Mouse (Mus musculus): ENCODE results near the gene Asprv1. TPM values are rescaled to one million over a fixed set of nuclear protein-coding genes. Genes with fewer than 3 reads are reported as not detected.

The Asprv1 gene
- polyA plus RNA-seq, 1 experiment from 2014 or later, result 0.92 TPM

- no peak for ATAC-seq
- H3K27me3 ChIP-seq (replicated peaks; ENCODE audit: control insufficient read depth, insufficient read depth, low read length), result no peaks in the 10 kb centered on the region
- no peak overlapping the region for H3K9ac ChIP-seq (replicated peaks; ENCODE audit: low read depth, low read length)
- no peaks in the 10 kb centered on the region for H3K9me3 ChIP-seq (ENCODE audit: control insufficient read depth, low read length)
- H3K27ac ChIP-seq (ENCODE audit: low read length), result no peak overlapping the region
- peaks cover 17% of the 10 kb centered on the region for H3K4me1 ChIP-seq (replicated peaks; ENCODE audit: control insufficient read depth, insufficient read depth, low read length)
- no peak overlapping the region for H3K4me3 ChIP-seq (replicated peaks; ENCODE audit: low read length)
- 72% methylated on average over 6 of the region's 7 CpGs for WGBS
- H3K4me2 ChIP-seq (ENCODE audit: low read length), result no peak overlapping the region
- no peaks in the 10 kb centered on the region for H3K36me3 ChIP-seq (ENCODE audit: control insufficient read depth, insufficient read depth)
Observed at GRCm38 (mm10) chr6:86588429-86588828, 39.5 kb upstream of the Asprv1 start.

GRCm38 (mm10) chr6:86593146-86593897 is 34.6 kb upstream of the Asprv1 start:
- Histone ChIP-seq H3K9me3 (ENCODE audit: control insufficient read depth, low read length) (no peaks in the 10 kb centered on the region), H3K27me3 (replicated peaks; ENCODE audit: control insufficient read depth, insufficient read depth, low read length) (no peaks in the 10 kb centered on the region), H3K36me3 (ENCODE audit: control insufficient read depth, insufficient read depth) (no peaks in the 10 kb centered on the region), H3K9ac (replicated peaks; ENCODE audit: low read depth, low read length) (no peak overlapping the region), H3K4me2 (ENCODE audit: low read length) (no peak overlapping the region), H3K4me1 (replicated peaks; ENCODE audit: control insufficient read depth, insufficient read depth, low read length) (no peaks in the 10 kb centered on the region), H3K27ac (ENCODE audit: low read length) (no peak overlapping the region), H3K4me3 (replicated peaks; ENCODE audit: low read length) (no peak overlapping the region)
- ATAC-seq, result no peak
- WGBS, result 88% methylated on average over 10 of the region's 10 CpGs

GRCm38 (mm10) chr6:86594636-86595035 is 33.3 kb upstream of the Asprv1 start:
- H3K4me1 ChIP-seq (replicated peaks; ENCODE audit: control insufficient read depth, insufficient read depth, low read length), result no peaks in the 10 kb centered on the region
- ATAC-seq, result no peak
- no peak overlapping the region for H3K4me3 ChIP-seq (replicated peaks; ENCODE audit: low read length)
- H3K27me3 ChIP-seq (replicated peaks; ENCODE audit: control insufficient read depth, insufficient read depth, low read length), result no peaks in the 10 kb centered on the region
- H3K9me3 ChIP-seq (ENCODE audit: control insufficient read depth, low read length), result no peaks in the 10 kb centered on the region
- H3K27ac ChIP-seq (ENCODE audit: low read length), result no peak overlapping the region
- no peak overlapping the region for H3K9ac ChIP-seq (replicated peaks; ENCODE audit: low read depth, low read length)
- 19% methylated on average over 9 of the region's 9 CpGs for WGBS
- peak overlapping the region; percentile 22; the same call in 1 of the 2 replicates for H3K4me2 ChIP-seq (ENCODE audit: low read length)
- H3K36me3 ChIP-seq (ENCODE audit: control insufficient read depth, insufficient read depth), result no peaks in the 10 kb centered on the region

GRCm38 (mm10) chr6:86595865-86596440 is 32.0 kb upstream of the Asprv1 start:
- Histone ChIP-seq H3K4me3 (replicated peaks; ENCODE audit: low read length) (no peak overlapping the region), H3K27ac (ENCODE audit: low read length) (no peak overlapping the region), H3K36me3 (ENCODE audit: control insufficient read depth, insufficient read depth) (no peaks in the 10 kb centered on the region), H3K9me3 (ENCODE audit: control insufficient read depth, low read length) (no peaks in the 10 kb centered on the region), H3K9ac (replicated peaks; ENCODE audit: low read depth, low read length) (no peak overlapping the region), H3K4me2 (ENCODE audit: low read length) (no peak overlapping the region), H3K4me1 (replicated peaks; ENCODE audit: control insufficient read depth, insufficient read depth, low read length) (peaks cover 6% of the 10 kb centered on the region; the same call in 1 of the 2 replicates), H3K27me3 (replicated peaks; ENCODE audit: control insufficient read depth, insufficient read depth, low read length) (no peaks in the 10 kb centered on the region)
- no peak for ATAC-seq
- 85% methylated on average over 17 of the region's 17 CpGs for WGBS

GRCm38 (mm10) chr6:86598742-86599193 is 29.2 kb upstream of the Asprv1 start:
- Histone ChIP-seq H3K4me3 (replicated peaks; ENCODE audit: low read length) (no peak overlapping the region), H3K27ac (ENCODE audit: low read length) (no peak overlapping the region), H3K27me3 (replicated peaks; ENCODE audit: control insufficient read depth, insufficient read depth, low read length) (no peaks in the 10 kb centered on the region), H3K9me3 (ENCODE audit: control insufficient read depth, low read length) (no peaks in the 10 kb centered on the region), H3K9ac (replicated peaks; ENCODE audit: low read depth, low read length) (no peak overlapping the region), H3K4me2 (ENCODE audit: low read length) (no peak overlapping the region), H3K36me3 (ENCODE audit: control insufficient read depth, insufficient read depth) (no peaks in the 10 kb centered on the region), H3K4me1 (replicated peaks; ENCODE audit: control insufficient read depth, insufficient read depth, low read length) (peaks cover 6% of the 10 kb centered on the region; the same call in 1 of the 2 replicates)
- ATAC-seq, result 0 out of 2 replicates have a peak, but pooled peaks have one; percentile 33
- 74% methylated on average over 5 of the region's 5 CpGs for WGBS

- Histone ChIP-seq H3K27me3 (replicated peaks; ENCODE audit: control insufficient read depth, insufficient read depth, low read length) (no peaks in the 10 kb centered on the region), H3K9ac (replicated peaks; ENCODE audit: low read depth, low read length) (no peak overlapping the region), H3K27ac (ENCODE audit: low read length) (no peak overlapping the region), H3K9me3 (ENCODE audit: control insufficient read depth, low read length) (no peaks in the 10 kb centered on the region), H3K4me2 (ENCODE audit: low read length) (no peak overlapping the region), H3K4me1 (replicated peaks; ENCODE audit: control insufficient read depth, insufficient read depth, low read length) (peaks cover 6% of the 10 kb centered on the region; the same call in 1 of the 2 replicates), H3K4me3 (replicated peaks; ENCODE audit: low read length) (no peak overlapping the region), H3K36me3 (ENCODE audit: control insufficient read depth, insufficient read depth) (no peaks in the 10 kb centered on the region)
- 19% methylated on average over 4 of the region's 4 CpGs for WGBS
- peak; percentile 40; the same call in 1 of the 2 replicates for ATAC-seq
Observed at GRCm38 (mm10) chr6:86599197-86599596, 28.8 kb upstream of the Asprv1 start.

- no peak overlapping the region for H3K4me2 ChIP-seq (ENCODE audit: low read length)
- WGBS, result 25% methylated on average over 6 of the region's 6 CpGs
- no peaks in the 10 kb centered on the region for H3K27me3 ChIP-seq (replicated peaks; ENCODE audit: control insufficient read depth, insufficient read depth, low read length)
- H3K9ac ChIP-seq (replicated peaks; ENCODE audit: low read depth, low read length), result no peak overlapping the region
- H3K36me3 ChIP-seq (ENCODE audit: control insufficient read depth, insufficient read depth), result no peaks in the 10 kb centered on the region
- ATAC-seq, result peak; percentile 61; the same call in 1 of the 2 replicates
- no peak overlapping the region for H3K4me3 ChIP-seq (replicated peaks; ENCODE audit: low read length)
- no peaks in the 10 kb centered on the region for H3K9me3 ChIP-seq (ENCODE audit: control insufficient read depth, low read length)
- H3K27ac ChIP-seq (ENCODE audit: low read length), result no peak overlapping the region
- H3K4me1 ChIP-seq (replicated peaks; ENCODE audit: control insufficient read depth, insufficient read depth, low read length), result peaks cover 6% of the 10 kb centered on the region; the same call in 1 of the 2 replicates
Observed at GRCm38 (mm10) chr6:86599951-86600414, 28.0 kb upstream of the Asprv1 start.

- no peak overlapping the region for H3K9ac ChIP-seq (replicated peaks; ENCODE audit: low read depth, low read length)
- WGBS, result 82% methylated on average over 7 of the region's 7 CpGs
- H3K9me3 ChIP-seq (ENCODE audit: control insufficient read depth, low read length), result no peaks in the 10 kb centered on the region
- peaks cover under 1% of the 10 kb centered on the region; the same call in 1 of the 2 replicates for H3K4me1 ChIP-seq (replicated peaks; ENCODE audit: control insufficient read depth, insufficient read depth, low read length)
- H3K27me3 ChIP-seq (replicated peaks; ENCODE audit: control insufficient read depth, insufficient read depth, low read length), result no peaks in the 10 kb centered on the region
- H3K4me2 ChIP-seq (ENCODE audit: low read length), result no peak overlapping the region
- no peak overlapping the region for H3K4me3 ChIP-seq (replicated peaks; ENCODE audit: low read length)
- H3K27ac ChIP-seq (ENCODE audit: low read length), result no peak overlapping the region
- no peak for ATAC-seq
- H3K36me3 ChIP-seq (ENCODE audit: control insufficient read depth, insufficient read depth), result no peaks in the 10 kb centered on the region
Observed at GRCm38 (mm10) chr6:86605260-86605659, 22.7 kb upstream of the Asprv1 start.

GRCm38 (mm10) chr6:86606289-86606688 is 21.7 kb upstream of the Asprv1 start:
- Histone ChIP-seq H3K4me3 (replicated peaks; ENCODE audit: low read length) (no peak overlapping the region), H3K4me1 (replicated peaks; ENCODE audit: control insufficient read depth, insufficient read depth, low read length) (no peaks in the 10 kb centered on the region), H3K9ac (replicated peaks; ENCODE audit: low read depth, low read length) (no peak overlapping the region), H3K4me2 (ENCODE audit: low read length) (no peak overlapping the region), H3K9me3 (ENCODE audit: control insufficient read depth, low read length) (no peaks in the 10 kb centered on the region), H3K27ac (ENCODE audit: low read length) (no peak overlapping the region), H3K36me3 (ENCODE audit: control insufficient read depth, insufficient read depth) (no peaks in the 10 kb centered on the region), H3K27me3 (replicated peaks; ENCODE audit: control insufficient read depth, insufficient read depth, low read length) (no peaks in the 10 kb centered on the region)
- WGBS, result 83% methylated on average over 4 of the region's 4 CpGs
- no peak for ATAC-seq
